Mouse (Mus musculus) monocyte, adult 2 months (primary cell): Measurements from ENCODE around the gene Dhcr7.
A peak's percentile ranks its signal among the peaks of the same experiment; 100 is the strongest.

Source experiments
- DNase-seq, 2 experiments: peaks; one replicate each; pipeline ENCODE4 v3.0.0; 2022; ENCODE audit warnings: low spot score in 2 of 2, low read depth in 1 of 2

Dhcr7 gene

GRCm38 (mm10) chr7:143822375-143823265, at the start of gene Dhcr7, which contains the start of gene Nadsyn1:
Gene Dhcr7, plus strand, starts transcription at chr7:143823145.
Gene Nadsyn1, minus strand, starts transcription at chr7:143822849.
- peak; percentile 97 to 98 for DNase-seq

- no peak for DNase-seq
Measured at GRCm38 (mm10) chr7:143776137-143776536, 46.8 kb upstream of the Dhcr7 start.

DNA sequence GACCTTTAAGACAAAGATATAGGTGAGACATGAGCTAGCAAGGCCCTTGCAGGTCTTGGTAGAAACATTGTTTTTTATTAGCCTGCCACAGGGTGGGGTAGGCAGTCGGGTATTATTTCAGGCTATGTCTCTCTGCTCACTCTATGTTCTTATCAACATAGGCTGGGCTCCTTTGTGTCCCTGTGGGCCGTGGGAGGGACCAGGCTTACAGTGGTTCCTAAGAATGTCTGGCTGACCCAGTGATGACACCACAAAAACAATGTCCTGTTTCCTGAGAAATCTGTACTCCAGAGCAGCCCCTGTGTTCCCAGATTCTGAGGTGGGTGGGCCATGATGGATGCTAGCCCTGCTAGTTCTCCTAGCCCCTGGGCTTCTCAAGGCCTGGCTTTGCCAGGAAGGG, 45.6 kb upstream of the Dhcr7 start:
- DNase-seq = no peak

DNA sequence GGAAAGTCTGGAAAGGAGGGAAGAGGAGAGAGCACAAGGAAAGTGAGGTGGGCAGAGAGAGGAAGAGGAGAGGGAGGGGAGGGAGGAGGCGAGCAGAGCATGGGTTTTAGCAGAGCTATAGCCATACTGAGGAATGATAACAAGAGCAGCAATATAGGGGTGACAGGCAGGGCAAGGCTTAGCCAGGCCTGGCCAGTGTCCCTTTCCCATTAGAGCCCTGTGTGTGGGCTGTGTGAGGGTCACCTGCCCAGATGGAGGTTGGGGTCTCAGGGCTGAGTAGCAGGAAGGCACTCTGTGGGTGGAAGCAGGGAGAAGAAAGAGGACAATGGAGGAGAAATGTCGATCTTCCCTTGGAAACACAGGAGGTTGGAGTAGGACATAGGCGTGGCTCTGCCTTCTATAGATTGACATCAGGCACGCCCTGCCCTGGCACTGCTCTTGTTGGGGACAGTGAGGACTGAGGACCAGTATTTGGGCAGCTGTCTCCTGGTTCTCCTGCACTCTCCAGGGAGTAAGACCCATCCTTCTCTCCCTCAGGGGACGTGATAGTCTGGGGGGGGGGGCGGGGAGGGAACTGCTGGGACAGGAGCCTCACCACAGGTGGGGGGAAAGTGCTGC, 39.5 kb upstream of the Dhcr7 start:
- DNase-seq = no peak

- DNase-seq = no peak
Measured at GRCm38 (mm10) chr7:143783996-143784829, 38.7 kb upstream of the Dhcr7 start, which contains the start of gene Mrgpre. Gene Mrgpre, minus strand, starts transcription at chr7:143784500.

DNA sequence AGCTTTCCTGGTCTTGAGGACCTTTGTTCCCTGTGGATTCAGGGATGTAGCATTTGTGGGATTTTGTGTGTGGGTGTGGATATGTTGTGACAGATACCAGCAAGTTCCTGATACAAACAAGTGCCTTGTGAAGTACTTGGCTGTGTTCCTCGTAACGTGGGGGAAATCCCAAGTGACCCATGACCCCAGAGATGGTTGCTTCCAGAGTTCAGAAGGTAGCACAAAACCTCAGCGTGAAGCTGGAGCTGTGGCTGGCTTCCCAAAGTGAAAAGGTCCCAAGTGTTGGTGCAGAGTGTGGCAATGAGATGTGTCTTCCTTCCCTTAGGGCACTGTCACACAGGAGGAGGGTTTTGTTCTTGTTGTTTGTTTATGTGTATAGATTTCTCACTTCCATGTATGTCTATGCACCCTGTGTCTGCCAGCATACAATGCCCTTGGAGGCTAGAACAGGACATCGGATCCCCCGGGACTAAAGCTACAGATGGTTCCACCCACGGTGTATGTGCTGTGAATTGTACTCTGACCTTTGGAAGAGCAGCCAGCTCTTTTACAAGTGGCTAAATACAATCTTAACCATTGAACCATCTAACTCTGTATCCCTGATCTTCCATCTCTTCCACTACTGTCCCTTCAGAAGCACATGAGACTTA, 30.5 kb upstream of the Dhcr7 start:
- DNase-seq = no peak

GRCm38 (mm10) chr7:143793121-143793520, 29.8 kb upstream of the Dhcr7 start:
- no peak for DNase-seq

GRCm38 (mm10) chr7:143798783-143799182, 24.2 kb upstream of the Dhcr7 start:
- no peak for DNase-seq

- DNase-seq = no peak
Measured at GRCm38 (mm10) chr7:143800770-143801169, 22.2 kb upstream of the Dhcr7 start.

DNA sequence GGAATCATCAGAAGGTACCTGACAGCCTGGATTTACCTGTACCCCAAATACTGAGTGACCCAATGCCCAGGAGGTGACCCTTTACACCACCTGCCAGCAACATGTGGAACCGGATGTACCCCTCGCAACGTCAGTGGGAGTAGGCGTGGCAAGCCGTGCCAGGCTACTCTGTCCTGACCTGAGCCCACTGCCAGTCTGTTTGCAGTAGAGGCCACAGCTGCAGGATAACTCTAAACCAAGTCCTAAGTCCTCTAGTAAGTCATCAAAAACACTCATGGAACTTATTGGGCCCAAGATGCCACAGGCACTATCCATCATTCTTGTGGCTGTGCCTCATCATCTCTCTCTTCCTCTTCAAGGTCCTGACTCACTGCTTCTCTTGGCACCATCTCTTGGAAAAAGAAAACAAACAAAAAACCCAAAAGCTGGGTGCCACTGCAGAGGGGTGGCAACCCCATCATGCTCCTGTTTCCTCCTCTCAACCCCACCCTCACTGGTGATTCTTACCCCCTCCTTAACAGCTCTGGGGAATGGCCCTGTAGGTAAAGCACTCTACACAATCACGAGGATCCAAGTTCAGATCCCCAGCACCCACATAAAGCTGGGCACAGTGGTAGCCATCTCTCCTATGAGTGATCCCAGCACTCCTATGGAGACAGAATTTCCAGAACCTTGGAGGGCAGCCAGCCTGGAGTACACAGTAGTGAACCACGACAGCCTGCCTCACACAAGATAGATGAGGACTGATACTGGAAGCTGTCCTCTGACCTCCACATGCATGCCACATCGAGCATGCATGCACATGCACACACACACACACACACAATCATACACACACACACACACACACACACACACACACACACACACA, 21.5 kb upstream of the Dhcr7 start:
- DNase-seq = no peak

- DNase-seq = no peak
Measured at GRCm38 (mm10) chr7:143805199-143805624, 17.7 kb upstream of the Dhcr7 start.

- no peak for DNase-seq
Measured at GRCm38 (mm10) chr7:143808909-143809308, 14.0 kb upstream of the Dhcr7 start.

- no peak for DNase-seq
Measured at GRCm38 (mm10) chr7:143819201-143819600, 3.7 kb upstream of the Dhcr7 start.

- DNase-seq = no peak
Measured at GRCm38 (mm10) chr7:143821241-143821640, 1.7 kb upstream of the Dhcr7 start.

DNA sequence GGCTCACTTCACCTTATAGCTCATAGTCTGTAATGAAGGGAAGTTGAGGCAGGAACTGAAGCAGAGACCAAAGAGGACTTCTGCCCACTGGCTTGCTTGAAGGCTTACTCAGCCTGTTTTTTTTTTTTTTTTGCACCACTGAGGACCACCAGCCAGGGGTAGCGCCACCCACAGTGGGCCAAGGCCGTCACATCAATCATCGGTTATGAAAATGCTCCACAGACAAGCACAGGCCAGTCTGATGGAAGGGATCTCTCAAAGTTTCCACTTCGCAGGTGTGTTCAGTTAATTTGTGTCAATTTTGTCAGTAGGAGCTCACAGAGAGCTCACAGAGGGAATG, 291 bp downstream of the Dhcr7 start:
- no peak for DNase-seq

- DNase-seq = no peak
Measured at GRCm38 (mm10) chr7:143826985-143827384, 4.0 kb downstream of the Dhcr7 start.

DNA sequence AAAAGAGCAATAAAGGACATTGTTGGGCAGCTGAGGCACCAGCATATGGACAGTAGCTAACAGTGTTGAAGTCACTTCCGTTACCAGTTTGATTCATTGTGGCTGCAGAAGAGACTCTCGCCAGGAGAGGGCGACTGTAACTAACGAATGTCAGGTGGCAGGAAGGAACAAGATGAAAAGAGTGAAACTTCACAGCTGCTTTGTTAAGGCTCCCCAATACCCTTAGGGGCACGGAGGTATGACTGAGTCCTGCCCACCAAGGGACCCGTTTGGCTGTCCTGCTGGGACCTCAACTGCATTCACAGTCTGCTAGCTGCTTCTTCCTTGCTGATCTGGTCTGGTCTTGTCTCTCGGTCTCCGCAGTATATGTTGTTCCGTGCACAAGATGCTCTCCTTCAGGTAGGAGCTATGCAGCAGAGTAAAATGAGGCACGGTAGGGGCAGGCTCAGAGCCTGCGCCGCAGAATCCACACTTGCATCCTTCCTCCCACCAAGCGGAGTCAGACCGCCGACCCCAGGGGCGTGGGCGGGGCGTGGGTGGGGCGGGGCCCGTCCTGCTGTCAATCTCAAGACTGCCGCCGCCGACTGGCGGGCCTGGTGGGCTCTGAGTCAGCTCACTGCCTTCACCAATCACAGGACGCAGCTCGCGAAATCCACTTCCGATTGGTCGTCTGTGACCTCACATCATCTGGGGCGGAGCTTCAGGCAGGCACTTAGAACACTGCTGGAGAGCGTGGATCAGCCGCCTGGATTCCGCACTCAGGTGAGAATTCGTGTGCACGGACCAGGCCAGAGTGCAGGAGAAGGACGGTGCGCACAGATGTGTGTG, 6.8 kb downstream of the Dhcr7 start:
- peak; percentile 84 to 86 for DNase-seq

- DNase-seq = no peak
Measured at GRCm38 (mm10) chr7:143830399-143830798, 7.5 kb downstream of the Dhcr7 start.

GRCm38 (mm10) chr7:143832196-143832595, 9.3 kb downstream of the Dhcr7 start:
- DNase-seq = no peak
